Mouse (Mus musculus) CH12.LX (cell line): ENCODE results near the gene Zfp273. TPM values are rescaled to one million over a fixed set of nuclear protein-coding genes. Genes with fewer than 3 reads are reported as not detected.
"Not testable (repeated sequence)": the region's sequence is repeated elsewhere in the genome, so short reads cannot be mapped to it uniquely, and the experiment has no call there.

ENCODE experiments used
- DNase-seq: peaks from one replicate; pipeline ENCODE4 v3.0.0-alpha.2; 2013; ENCODE audit errors: extremely low read depth
- H3K27ac ChIP-seq: 2 replicates; pipeline ENCODE4 v1.5.1; 2012; ENCODE audit warnings: low read depth, mild to moderate bottlenecking, control low read depth, moderate library complexity; ENCODE audit not compliant: insufficient read depth
- H3K27me3 ChIP-seq: replicated peaks from 2 replicates; pipeline ENCODE3; 2012; ENCODE audit warnings: inconsistent platforms
- H3K36me3 ChIP-seq, 2 experiments: replicated peaks in 1 of 2; 2 replicates each; pipeline versions ENCODE3 to v1.6.1; 2012; ENCODE audit warnings: inconsistent platforms in 1 of 2, low read length in 1 of 2, mild to moderate bottlenecking in 1 of 2, mixed read lengths in 1 of 2, moderate library complexity in 1 of 2; ENCODE audit not compliant: control insufficient read depth in 1 of 2, insufficient read depth in 1 of 2
- H3K4me1 ChIP-seq, 2 experiments: 2 replicates each; pipeline ENCODE4 v1.6.1; 2012; ENCODE audit warnings: inconsistent platforms in 1 of 2, moderate library complexity in 1 of 2; ENCODE audit not compliant: insufficient read depth in 2 of 2, control insufficient read depth in 1 of 2
- H3K4me2 ChIP-seq: 2 replicates; pipeline ENCODE4 v1.6.1; 2012; ENCODE audit warnings: low read depth, mild to moderate bottlenecking, control low read depth; ENCODE audit not compliant: poor library complexity, insufficient read depth, severe bottlenecking
- H3K4me3 ChIP-seq, 3 experiments: fragments of 150-350 bp in 1 of 3; sonication (generic) in 1 of 3; replicated peaks in 1 of 3; 2 replicates each; pipeline versions ENCODE3 to v1.5.1; 2011 to 2012; ENCODE audit warnings: low read depth in 2 of 3, low read length in 2 of 3, mild to moderate bottlenecking in 2 of 3, moderate library complexity in 2 of 3, control low read depth in 1 of 3, improper control_type of control experiment in 1 of 3, inconsistent platforms in 1 of 3, mixed read lengths in 1 of 3; ENCODE audit not compliant: poor library complexity in 1 of 3
- H3K79me2 ChIP-seq: replicated peaks from 2 replicates; pipeline ENCODE4 v1.6.1; 2012; ENCODE audit warnings: mild to moderate bottlenecking, moderate library complexity; ENCODE audit not compliant: control insufficient read depth, poor library complexity, insufficient read depth, severe bottlenecking; ENCODE audit errors: extremely low read depth
- H3K9ac ChIP-seq: 2 replicates; pipeline ENCODE4 v1.6.1; 2012; ENCODE audit warnings: low read depth, mild to moderate bottlenecking, control low read depth, moderate library complexity; ENCODE audit not compliant: insufficient read depth
- H3K9me3 ChIP-seq: replicated peaks from 2 replicates; pipeline ENCODE3; 2012; ENCODE audit warnings: low read length, inconsistent platforms, mixed read lengths
- CHD2 ChIP-seq: IDR thresholded peaks from 2 replicates; pipeline ENCODE4 v1.6.1; 2011; ENCODE audit warnings: low read length, improper control_type of control experiment
- CTCF ChIP-seq, 2 experiments: IDR thresholded peaks in 1 of 2; conservative IDR thresholded peaks in 1 of 2; 2 replicates each; pipeline ENCODE4 v1.5.1; 2011 to 2012; ENCODE audit warnings: low read depth in 2 of 2, low read length in 2 of 2, improper control_type of control experiment in 1 of 2, inconsistent platforms in 1 of 2, mild to moderate bottlenecking in 1 of 2, moderate library complexity in 1 of 2
- EP300 ChIP-seq: IDR thresholded peaks from 2 replicates; pipeline ENCODE4 v1.6.1; 2011; ENCODE audit warnings: low read length, improper control_type of control experiment
- ETS1 ChIP-seq: conservative IDR thresholded peaks from 2 replicates; pipeline ENCODE4 v1.6.1; 2012; ENCODE audit warnings: low read depth, mild to moderate bottlenecking, inconsistent platforms, low read length, improper control_type of control experiment, moderate library complexity
- GABPA ChIP-seq: IDR thresholded peaks from 2 replicates; pipeline ENCODE4 v1.6.1; 2012; ENCODE audit warnings: low read depth, low read length, improper control_type of control experiment, inconsistent platforms; ENCODE audit not compliant: insufficient replicate concordance
- JUN ChIP-seq: IDR thresholded peaks from 2 replicates; pipeline ENCODE4 v1.6.1; 2011; ENCODE audit warnings: low read depth, mild to moderate bottlenecking, low read length, improper control_type of control experiment, moderate library complexity; ENCODE audit not compliant: insufficient read depth
- JUND ChIP-seq: conservative IDR thresholded peaks from 2 replicates; pipeline ENCODE4 v1.6.1; 2011; ENCODE audit warnings: low read depth, low read length, improper control_type of control experiment
- MAFK ChIP-seq: IDR thresholded peaks from 2 replicates; pipeline ENCODE4 v1.6.1; 2011; ENCODE audit warnings: low read length, improper control_type of control experiment; ENCODE audit not compliant: insufficient replicate concordance
- MYC ChIP-seq: IDR thresholded peaks from 2 replicates; pipeline ENCODE4 v1.6.1; 2011; ENCODE audit warnings: low read depth, mild to moderate bottlenecking, improper control_type of control experiment, low read length
- NELFE ChIP-seq: IDR thresholded peaks from 2 replicates; pipeline ENCODE4 v1.6.1; 2011; ENCODE audit warnings: low read depth, low read length, improper control_type of control experiment
- NRF1 ChIP-seq: IDR thresholded peaks from 2 replicates; pipeline ENCODE4 v1.6.1; 2014; ENCODE audit warnings: low read depth, mild to moderate bottlenecking, inconsistent platforms, low read length, improper control_type of control experiment, moderate library complexity
- PAX5 ChIP-seq: IDR thresholded peaks from 2 replicates; pipeline ENCODE4 v1.6.1; 2012; ENCODE audit warnings: low read length, inconsistent platforms, mixed read lengths
- POLR2A ChIP-seq: IDR thresholded peaks from 2 replicates; pipeline ENCODE4 v1.6.1; 2011; ENCODE audit warnings: low read depth, mild to moderate bottlenecking, improper control_type of control experiment, low read length
- POLR2AphosphoS2 ChIP-seq: IDR thresholded peaks from 2 replicates; pipeline ENCODE4 v1.6.1; 2011; ENCODE audit warnings: low read depth, low read length, improper control_type of control experiment
- SMC3 ChIP-seq: IDR thresholded peaks from 2 replicates; pipeline ENCODE4 v1.6.1; 2011; ENCODE audit warnings: low read depth, low read length, improper control_type of control experiment
- TCF12 ChIP-seq: IDR thresholded peaks from 2 replicates; pipeline ENCODE4 v1.6.1; 2014; ENCODE audit warnings: low read depth, mild to moderate bottlenecking, inconsistent platforms, low read length, improper control_type of control experiment
- UBTF ChIP-seq: IDR thresholded peaks from 2 replicates; pipeline ENCODE4 v1.6.1; 2012; ENCODE audit warnings: low read depth, mild to moderate bottlenecking, inconsistent platforms, low read length, improper control_type of control experiment, moderate library complexity
- USF1 ChIP-seq: IDR thresholded peaks from 2 replicates; pipeline ENCODE4 v1.6.1; 2014; ENCODE audit warnings: low read depth, mild to moderate bottlenecking, inconsistent platforms, low read length, improper control_type of control experiment
- USF2 ChIP-seq: conservative IDR thresholded peaks from 2 replicates; pipeline ENCODE4 v1.6.1; 2011; ENCODE audit warnings: low read depth, low read length, improper control_type of control experiment
- dilution Hi-C: fragments of 300-500 bp; cut with MboI; formaldehyde crosslinking; loops from 2 replicates; pipeline ENCODE4 v1.14.3; 2020; ENCODE audit warnings: low sequenced_read_pairs; ENCODE audit not compliant: extremely low pct_unique_long_range_greater_than_20kb, extremely low pct_ligation_motif_present
- in situ Hi-C: fragments of 300-500 bp; cut with MboI; formaldehyde crosslinking; loops from 3 replicates; pipeline ENCODE4 v1.14.3; 2019; ENCODE audit warnings: low sequenced_read_pairs, low pct_ligation_motif_present, low pct_unique_long_range_greater_than_20kb, mixed read lengths
- polyA plus RNA-seq: library from polyadenylated mRNA; unstranded; fragments of >175 nt; gene quantifications from 2 replicates; pipeline ENCODE4 v1.2.1, GENCODE M21; 2012; ENCODE audit warnings: low read depth; ENCODE audit not compliant: insufficient read length
- total RNA-seq, 2 experiments: library from RNA; depleted of rRNA; stranded (reverse); fragments of 300-350 nt in 1 of 2; fragments of >200 nt in 1 of 2; gene quantifications; 2 replicates each; pipeline ENCODE4 v1.2.3; 2012 to 2014

The Zfp273 gene
- total and polyA plus RNA-seq, 3 experiments: 1.9 to 4.5 (median 2.0) TPM

DNA sequence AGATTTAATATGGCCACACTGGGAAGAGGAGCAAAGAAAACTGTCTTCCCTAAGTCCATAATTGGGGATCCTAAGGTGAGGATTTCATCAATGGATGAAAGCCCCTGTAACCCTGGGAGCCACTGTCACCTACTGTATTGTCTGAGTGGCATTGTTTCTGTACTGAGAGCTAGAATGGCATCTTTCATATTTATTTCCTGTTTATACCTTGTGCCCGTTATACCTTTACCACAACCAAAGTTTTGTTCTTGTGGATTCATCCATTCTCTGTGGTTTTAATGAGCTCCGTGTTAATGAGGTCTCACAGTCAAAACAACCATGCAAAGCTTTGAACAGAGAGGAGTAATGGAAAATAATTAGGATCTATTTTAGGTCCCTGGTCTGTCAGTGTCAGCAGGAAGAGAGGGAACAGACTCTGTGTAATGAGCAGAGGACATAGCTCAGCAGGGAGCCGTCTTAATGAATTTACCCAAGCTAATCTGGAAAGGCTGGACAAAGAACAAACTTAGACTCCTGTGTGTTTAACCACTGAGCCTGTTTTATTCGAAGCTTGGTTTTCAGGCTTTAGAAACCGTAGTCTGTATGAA lies 51.3 kb downstream of the Zfp273 start:
- peaks cover 5% of the 10 kb centered on the region for H3K27me3 ChIP-seq
- no peaks in the 10 kb centered on the region for H3K36me3 ChIP-seq
- H3K79me2 ChIP-seq: no peaks in the 10 kb centered on the region
- no peak overlapping the region for H3K9ac ChIP-seq
- no peak for DNase-seq
- no peaks in the 10 kb centered on the region for H3K9me3 ChIP-seq
- H3K4me1 ChIP-seq: no peaks in the 10 kb centered on the region
- no peak overlapping the region for H3K4me2 ChIP-seq
- TF ChIP-seq JUND (no peak), TCF12 (no peak), NRF1 (no peak), EP300 (no peak), JUN (no peak), POLR2AphosphoS2 (no peak), MAFK (no peak), MYC (no peak), UBTF (no peak), POLR2A (no peak), GABPA (no peak), SMC3 (no peak), ETS1 (no peak), USF1 (no peak), CHD2 (no peak), NELFE (no peak), PAX5 (no peak)
- dilution Hi-C loops (no loop called here), in situ Hi-C loops (no loop called here)
- H3K4me3 ChIP-seq: no peak overlapping the region
- H3K27ac ChIP-seq: no peak overlapping the region

DNA sequence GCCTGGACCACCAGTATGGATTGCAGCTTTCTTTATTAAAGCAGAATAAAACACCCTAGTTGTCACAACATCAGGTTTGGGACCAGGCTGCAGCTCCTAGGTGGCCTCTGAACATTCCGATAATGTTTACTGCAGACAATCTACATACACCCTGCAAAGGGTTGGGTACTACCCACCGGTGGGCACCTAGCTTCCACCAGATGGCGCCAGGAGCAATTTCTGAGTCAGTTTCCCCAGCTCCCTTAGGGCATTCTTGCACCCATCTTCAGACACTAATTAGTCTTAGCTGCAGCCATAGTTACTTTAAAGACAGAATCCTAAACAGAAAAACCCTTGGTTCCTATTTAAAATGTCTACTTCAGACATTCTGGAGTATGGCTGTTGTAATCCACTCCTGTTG lies 54.4 kb downstream of the Zfp273 start:
- Histone ChIP-seq H3K4me2 (no peak overlapping the region), H3K9me3 (peaks cover 5% of the 10 kb centered on the region), H3K36me3 (no peaks in the 10 kb centered on the region), H3K27me3 (peaks cover 21% of the 10 kb centered on the region), H3K27ac (no peak overlapping the region), H3K79me2 (no peaks in the 10 kb centered on the region)
- in situ Hi-C loops: no loop called here
- dilution Hi-C loops: no loop called here
- TF ChIP-seq CTCF (conservative IDR thresholded peaks at IDR 0.05 in 1 of 2, IDR thresholded peaks at IDR 0.05 in 1 of 2; ENCODE audit: low read depth in 2 of 2, low read length in 2 of 2) (peak; percentile 34 to 52), USF2 (no peak), PAX5 (no peak), SMC3 (peak; percentile 55)
- TF ChIP-seq, all 38 proteins: peak for 2
- H3K4me1 ChIP-seq: peaks cover 0 to 3% of the 10 kb centered on the region in 2 experiments; a peak in 1 of 4 replicates
- DNase-seq: peak; percentile 46
- no peak overlapping the region for H3K4me3 ChIP-seq
- H3K9ac ChIP-seq: no peak overlapping the region

DNA sequence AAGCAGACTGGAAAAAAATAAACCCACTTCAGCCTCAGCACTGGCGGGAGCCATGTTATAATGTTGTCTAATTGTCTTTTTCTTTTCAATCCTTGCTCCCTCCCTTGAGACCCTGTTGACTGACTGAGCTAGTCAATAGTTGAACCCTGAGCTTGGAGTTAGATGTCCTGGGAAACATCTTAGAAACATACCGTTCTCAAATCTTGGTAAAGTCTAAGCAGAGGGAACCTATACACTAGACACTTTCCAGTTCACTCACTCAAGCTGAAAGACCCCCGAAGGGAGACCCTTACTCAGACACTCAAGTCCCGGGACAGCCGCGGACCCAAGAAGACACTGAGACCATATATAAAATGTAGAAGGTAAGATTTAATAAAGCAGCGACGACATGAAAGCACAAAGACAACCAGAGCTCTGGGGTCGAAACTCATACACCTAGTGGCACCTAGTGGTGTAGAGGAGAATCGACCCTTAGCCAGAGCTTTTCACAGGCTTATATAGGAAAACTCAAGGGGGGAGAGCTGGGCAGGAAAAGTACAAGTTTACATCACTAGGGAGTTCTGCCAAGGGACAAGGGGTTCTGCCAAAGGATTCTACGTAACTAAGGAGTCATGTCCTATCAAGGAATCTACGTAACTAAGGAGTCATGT lies 62.6 kb downstream of the Zfp273 start:
- Histone ChIP-seq H3K27me3 (peaks cover 36% of the 10 kb centered on the region), H3K4me2 (peak overlapping the region; percentile 5; the same call in 1 of the 2 replicates)
- H3K4me3 ChIP-seq, H3K27ac ChIP-seq, H3K79me2 ChIP-seq, H3K9me3 ChIP-seq, DNase-seq, H3K9ac ChIP-seq, in situ Hi-C loops, dilution Hi-C loops, H3K4me1 ChIP-seq, H3K36me3 ChIP-seq: not testable (repeated sequence)
